Mouse (Mus musculus) heart, postnatal 0 days (tissue): ENCODE data around the gene Cant1. TPM values are rescaled to one million over a fixed set of nuclear protein-coding genes. Genes with fewer than 3 reads are reported as not detected.

ENCODE experiments used
- ATAC-seq: fragments of 200-750 bp; cut with Nextera tagmentation; 2 replicates; pipeline ENCODE4 v1.8.0; 2017; ENCODE audit warnings: low read depth, moderate number of reproducible peaks, moderate library complexity; ENCODE audit not compliant: insufficient read depth
- DNase-seq: peaks from one replicate; pipeline ENCODE4 v3.0.0-alpha.2; 2016; ENCODE audit warnings: low spot score
- H3K27ac ChIP-seq: fragments of 300-500 bp; sonication (generic); 2 replicates; pipeline ENCODE4 v1.5.1; 2014; ENCODE audit warnings: low read depth, mild to moderate bottlenecking
- H3K27me3 ChIP-seq: fragments of 300-500 bp; sonication (generic); 2 replicates; pipeline ENCODE4 v1.6.1; 2014; ENCODE audit warnings: low read length, mixed read lengths; ENCODE audit not compliant: control insufficient read depth, insufficient read depth
- H3K36me3 ChIP-seq: fragments of 300-500 bp; sonication (generic); replicated peaks from 2 replicates; pipeline ENCODE4 v1.6.1; 2014; ENCODE audit warnings: low read length, mixed read lengths; ENCODE audit not compliant: control insufficient read depth, insufficient read depth
- H3K4me1 ChIP-seq: fragments of 300-500 bp; sonication (generic); 2 replicates; pipeline ENCODE4 v1.6.1; 2014; ENCODE audit warnings: antibody characterized with exemption; ENCODE audit not compliant: control insufficient read depth, insufficient read depth
- H3K4me2 ChIP-seq: fragments of 300-500 bp; sonication (generic); 2 replicates; pipeline ENCODE4 v1.6.1; 2014; ENCODE audit warnings: low read depth, mild to moderate bottlenecking, low read length, moderate library complexity
- H3K4me3 ChIP-seq: fragments of 300-500 bp; sonication (generic); 2 replicates; pipeline ENCODE4 v1.5.1; 2014; ENCODE audit warnings: low read depth, low read length
- H3K9ac ChIP-seq: fragments of 300-500 bp; sonication (generic); replicated peaks from 2 replicates; pipeline ENCODE4 v1.6.1; 2014; ENCODE audit warnings: low read depth, low read length, mixed read lengths
- H3K9me3 ChIP-seq: fragments of 300-500 bp; sonication (generic); replicated peaks from 2 replicates; pipeline ENCODE4 v1.6.1; 2016; ENCODE audit warnings: low read length; ENCODE audit not compliant: control insufficient read depth
- CTCF ChIP-seq: IDR thresholded peaks from 2 replicates; pipeline ENCODE4 v1.5.1; 2016; ENCODE audit warnings: antibody characterized with exemption, control low read depth, low read depth
- EP300 ChIP-seq: IDR thresholded peaks from 2 replicates; pipeline ENCODE4 v1.6.1; 2016; ENCODE audit warnings: antibody characterized with exemption, low read depth
- WGBS: fragments of 180-500 bp; shearing (Covaris S2); extraction: QIAGEN DNeasy Blood & Tissue Kit; methylation state at CpG from one replicate; pipeline ENCODE4 v1.1.7; 2014; 5-methylcytosine and 5-hydroxymethylcytosine counted together
- polyA plus RNA-seq: library from polyadenylated mRNA; unstranded; fragments of >200 nt; fragmentation: Nextera tagmentation; extraction: Ambion mirVana; gene quantifications from 2 replicates; pipeline ENCODE4 v1.2.1, GENCODE M21; 2015
- total RNA-seq: library from RNA; depleted of rRNA; stranded (reverse); fragments of >200 nt; gene quantifications from 2 replicates; pipeline ENCODE4 v1.2.3, GENCODE M21; 2014; ENCODE audit warnings: low replicate concordance

Gene Cant1
- total and polyA plus RNA-seq, 2 experiments from 2014 or later = 10.4 to 35.5 TPM

DNA sequence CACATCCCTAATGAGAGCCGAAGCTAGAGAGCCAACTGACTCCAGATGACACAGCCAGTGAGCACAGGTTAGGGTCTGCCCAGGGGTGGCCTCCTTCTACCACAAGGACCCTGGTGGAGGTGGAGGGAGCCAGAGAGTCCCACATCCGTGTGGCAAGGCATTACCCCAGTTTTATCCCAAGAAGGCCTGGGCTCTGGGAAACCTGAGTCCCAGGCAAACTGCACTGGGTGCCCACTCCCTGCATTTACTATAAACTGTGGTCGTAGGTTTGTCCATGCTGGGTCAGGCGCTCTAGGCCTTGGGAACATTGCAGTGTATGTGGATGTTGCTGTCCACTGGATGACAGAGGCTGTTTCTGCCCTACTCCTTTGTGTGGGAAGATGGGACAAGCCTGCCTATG lies 17.7 kb downstream of the Cant1 start:
- TF ChIP-seq CTCF = no peak
- TF ChIP-seq EP300 = no peak
- Histone ChIP-seq H3K36me3 (peaks cover 12% of the 10 kb centered on the region), H3K9me3 (no peaks in the 10 kb centered on the region), H3K4me2 (peak overlapping the region; percentile 56), H3K9ac (peak overlapping the region; percentile 45; the same call in 1 of the 2 replicates), H3K27me3 (no peaks in the 10 kb centered on the region), H3K27ac (peak overlapping the region; percentile 88), H3K4me3 (peak overlapping the region; percentile 22), H3K4me1 (peaks cover 28% of the 10 kb centered on the region)
- ATAC-seq = no peak
- WGBS = 79% methylated on average over 4 of the region's 4 CpGs
- no peak for DNase-seq

DNA sequence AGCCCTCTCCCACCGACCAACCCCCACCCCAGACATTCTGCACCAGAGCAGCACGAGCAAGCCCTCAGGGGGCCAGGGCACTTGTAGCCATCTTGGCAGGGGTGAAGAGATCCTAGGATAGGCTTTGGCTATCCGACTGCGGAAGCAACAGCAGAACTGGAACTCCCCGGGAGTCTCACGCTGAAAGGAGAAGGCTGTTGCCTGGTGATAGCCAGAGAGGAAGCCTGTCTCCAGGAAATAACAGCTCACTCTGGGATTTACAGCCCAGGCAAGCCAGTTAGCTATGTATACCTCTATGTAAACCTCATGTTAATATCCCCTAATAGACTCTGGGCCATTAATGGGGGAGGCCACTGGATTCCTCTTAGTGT lies 18.3 kb downstream of the Cant1 start:
- TF ChIP-seq CTCF (no peak), EP300 (no peak)
- peak overlapping the region; percentile 88 for H3K27ac ChIP-seq
- peak overlapping the region; percentile 56 for H3K4me2 ChIP-seq
- H3K27me3 ChIP-seq = no peaks in the 10 kb centered on the region
- no peaks in the 10 kb centered on the region for H3K9me3 ChIP-seq
- H3K36me3 ChIP-seq = peaks cover 19% of the 10 kb centered on the region
- WGBS = 16% methylated on average over 6 of the region's 6 CpGs
- peaks cover 28% of the 10 kb centered on the region for H3K4me1 ChIP-seq
- peak; percentile 47 for ATAC-seq
- peak overlapping the region; percentile 22 for H3K4me3 ChIP-seq
- peak; percentile 71 for DNase-seq
- H3K9ac ChIP-seq = no peak overlapping the region

DNA sequence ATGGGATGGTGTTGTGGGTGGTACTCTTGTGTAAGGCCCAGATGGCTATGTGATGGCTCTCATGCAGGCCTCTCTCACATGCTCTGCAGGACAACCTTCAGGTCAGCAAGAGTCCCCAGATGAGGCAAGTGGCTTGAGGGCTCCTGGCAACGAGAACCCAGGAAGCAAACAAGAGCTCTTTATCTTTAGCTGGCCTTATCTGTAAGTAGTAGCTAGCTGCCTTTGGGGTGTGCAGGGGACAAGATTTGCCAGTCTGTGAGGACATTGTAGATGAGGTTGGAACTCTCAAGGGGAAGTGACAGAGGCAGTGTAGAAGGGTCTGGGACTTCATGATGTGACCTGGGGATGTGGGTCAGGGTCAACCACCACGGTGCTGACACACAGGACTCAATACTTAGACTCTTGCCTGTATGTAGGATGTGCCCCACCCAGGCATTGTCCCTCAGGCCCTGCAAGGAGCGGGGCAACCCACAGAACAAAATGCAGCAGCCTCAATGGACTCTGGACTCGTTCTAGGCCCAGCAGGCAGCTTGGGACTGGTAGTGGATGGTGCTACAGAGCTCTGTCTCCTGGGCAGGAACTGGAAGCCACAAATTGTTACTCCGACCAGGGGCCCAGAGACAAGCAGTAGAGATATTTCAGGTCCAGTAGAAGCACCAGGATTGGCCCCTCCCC lies 18.9 kb downstream of the Cant1 start:
- H3K9ac ChIP-seq = no peak overlapping the region
- DNase-seq (no peak), ATAC-seq (no peak)
- H3K4me2 ChIP-seq = peak overlapping the region; percentile 56
- WGBS = 35% methylated on average over 5 of the region's 5 CpGs
- TF ChIP-seq EP300 = no peak
- no peak for TF ChIP-seq CTCF
- H3K27me3 ChIP-seq = no peaks in the 10 kb centered on the region
- peak overlapping the region; percentile 88 for H3K27ac ChIP-seq
- H3K4me1 ChIP-seq = peaks cover 28% of the 10 kb centered on the region
- H3K9me3 ChIP-seq = no peaks in the 10 kb centered on the region
- H3K4me3 ChIP-seq = peak overlapping the region; percentile 22
- H3K36me3 ChIP-seq = peaks cover 22% of the 10 kb centered on the region

DNA sequence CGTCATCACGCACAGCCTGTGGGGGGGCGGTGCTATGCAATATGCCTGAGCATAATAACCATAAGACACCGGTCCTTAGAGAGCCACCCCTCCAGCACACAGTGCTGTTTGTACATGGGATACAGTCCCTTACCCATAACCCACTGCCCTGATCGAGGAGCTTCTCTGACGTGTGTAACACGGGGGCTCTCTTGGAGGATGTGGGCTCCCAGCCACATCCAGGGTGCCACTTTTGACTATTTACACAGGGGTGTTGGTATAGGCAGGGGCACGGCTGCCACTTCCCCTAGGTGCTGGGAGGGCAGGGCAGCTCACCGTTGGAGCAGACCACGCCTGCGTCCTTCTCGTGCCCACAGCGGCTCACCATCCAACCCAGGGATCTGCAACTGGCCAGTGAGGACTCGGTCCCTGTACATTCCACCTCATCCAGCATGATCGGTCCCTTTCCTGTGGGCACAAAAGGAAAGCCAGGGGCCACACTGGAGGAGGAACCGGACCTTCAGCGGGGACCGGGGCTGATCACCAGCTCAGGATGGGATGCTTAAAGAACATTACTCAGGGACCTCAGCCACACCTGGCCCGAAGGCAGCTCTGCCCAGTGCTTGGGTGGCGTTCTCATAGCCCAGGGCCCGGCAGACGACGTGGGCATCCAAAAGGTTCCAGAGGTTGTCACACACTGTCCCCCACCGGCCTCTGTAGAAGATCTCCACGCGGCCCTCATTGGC lies 20.9 kb downstream of the Cant1 start:
- Histone ChIP-seq H3K27ac (no peak overlapping the region), H3K9me3 (no peaks in the 10 kb centered on the region), H3K36me3 (peaks cover 26% of the 10 kb centered on the region), H3K27me3 (no peaks in the 10 kb centered on the region), H3K9ac (no peak overlapping the region), H3K4me1 (peaks cover 28% of the 10 kb centered on the region), H3K4me3 (no peak overlapping the region), H3K4me2 (no peak overlapping the region)
- DNase-seq (no peak), ATAC-seq (no peak)
- WGBS = 91% methylated on average over 26 of the region's 26 CpGs
- TF ChIP-seq CTCF (no peak), EP300 (no peak)

DNA sequence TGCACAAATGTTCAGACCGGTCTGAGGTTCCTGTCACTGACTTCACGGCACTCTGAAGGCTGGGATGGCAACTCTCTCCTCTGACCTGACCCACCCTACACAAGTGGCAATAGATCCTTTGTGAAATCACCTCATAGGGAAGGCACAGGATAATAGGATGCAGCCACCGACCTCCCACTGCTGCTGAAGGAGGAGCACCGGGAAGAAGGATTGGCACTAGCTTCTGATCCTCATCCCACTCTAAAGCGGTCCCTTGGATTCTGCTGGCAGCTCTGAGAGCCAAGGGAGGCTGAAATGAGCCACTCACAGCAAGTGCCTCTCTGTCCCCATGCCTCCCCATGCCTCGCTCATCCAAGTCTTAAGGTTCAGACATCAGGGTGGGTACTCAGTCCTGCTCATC lies 24.3 kb downstream of the Cant1 start:
- no peak overlapping the region for H3K4me2 ChIP-seq
- no peaks in the 10 kb centered on the region for H3K9me3 ChIP-seq
- H3K4me3 ChIP-seq = no peak overlapping the region
- WGBS = 66% methylated on average over 6 of the region's 6 CpGs
- H3K4me1 ChIP-seq = peaks cover 2% of the 10 kb centered on the region
- no peak for TF ChIP-seq EP300
- TF ChIP-seq CTCF = no peak
- no peak for ATAC-seq
- H3K27ac ChIP-seq = no peak overlapping the region
- peaks cover 28% of the 10 kb centered on the region for H3K36me3 ChIP-seq
- H3K9ac ChIP-seq = no peak overlapping the region; the same call in 1 of the 2 replicates
- DNase-seq = no peak
- no peaks in the 10 kb centered on the region for H3K27me3 ChIP-seq
